Mouse (Mus musculus) heart, postnatal 25 days (tissue): ENCODE measurements around the gene Stim2. TPM values are rescaled to one million over a fixed set of nuclear protein-coding genes. Genes with fewer than 3 reads are reported as not detected.

ENCODE experiments used
- DNase-seq: peaks from one replicate; pipeline ENCODE4 v3.0.0; 2022; ENCODE audit warnings: low spot score
- intact Hi-C: fragments of 180-260 bp; cut with DNase I; formaldehyde crosslinking; loops from one replicate; pipeline ENCODE4 v1.15.1; 2025
- total RNA-seq, 2 experiments: library from RNA; stranded (reverse); gene quantifications; 2 replicates each; pipeline ENCODE4 v1.2.3; 2021

Gene Stim2
- total RNA-seq, 2 experiments from 2014 or later: 12.4 to 16.6 TPM

GRCm38 (mm10) chr5:54098219-54098618 is 99.9 kb downstream of the Stim2 start:
- DNase-seq: no peak
- intact Hi-C loops: loop anchor here (5.0 kb wide), 1 partner anchor 151 kb away; no protein-coding TSS in a partner anchor

GRCm38 (mm10) chr5:54100916-54101315 is 102.6 kb downstream of the Stim2 start:
- no peak for DNase-seq
- intact Hi-C loops: no loop called here

GRCm38 (mm10) chr5:54101318-54101717 is 103.0 kb downstream of the Stim2 start:
- intact Hi-C loops: no loop called here
- no peak for DNase-seq

- intact Hi-C loops: no loop called here
- no peak for DNase-seq
These were observed 103.7 kb downstream of the Stim2 start for GRCm38 (mm10) chr5:54101960-54102359.

- DNase-seq: no peak
- intact Hi-C loops: no loop called here
These were observed 108.4 kb downstream of the Stim2 start for GRCm38 (mm10) chr5:54106669-54107068.

- intact Hi-C loops: no loop called here
- DNase-seq: no peak
These were observed 108.8 kb downstream of the Stim2 start for GRCm38 (mm10) chr5:54107069-54107468.

- intact Hi-C loops: no loop called here
- DNase-seq: no peak
These were observed 110.8 kb downstream of the Stim2 start for GRCm38 (mm10) chr5:54109096-54109495.

- intact Hi-C loops: loop anchor here (5.0 kb wide), 2 partner anchors 113 to 183 kb away; partner anchors contain the start of gene Stim2
- DNase-seq: no peak
These were observed 112.5 kb downstream of the Stim2 start for GRCm38 (mm10) chr5:54110789-54111188.

- intact Hi-C loops: loop anchor here (1.0 to 5.0 kb wide), 3 partner anchors 116 to 241 kb away; partner anchors contain the start of gene Stim2
- no peak for DNase-seq
These were observed 115.0 kb downstream of the Stim2 start for GRCm38 (mm10) chr5:54113284-54113683.

- intact Hi-C loops: no loop called here
- no peak for DNase-seq
These were observed 118.2 kb downstream of the Stim2 start for GRCm38 (mm10) chr5:54116538-54116937.

- intact Hi-C loops: no loop called here
- no peak for DNase-seq
These were observed 120.3 kb downstream of the Stim2 start for GRCm38 (mm10) chr5:54118410-54119212.

- intact Hi-C loops: no loop called here
- no peak for DNase-seq
These were observed 149.9 kb downstream of the Stim2 start for GRCm38 (mm10) chr5:54148091-54148795.

- DNase-seq: no peak
- intact Hi-C loops: loop anchor here (10.0 kb wide), 1 partner anchor 100 kb away; no protein-coding TSS in a partner anchor
These were observed 156.4 kb downstream of the Stim2 start for GRCm38 (mm10) chr5:54154503-54155226.

GRCm38 (mm10) chr5:54155227-54155776 is 157.0 kb downstream of the Stim2 start:
- no peak for DNase-seq

GRCm38 (mm10) chr5:54155916-54156315 is 157.6 kb downstream of the Stim2 start:
- intact Hi-C loops: loop anchor here (10.0 kb wide), 1 partner anchor 99 kb away; no protein-coding TSS in a partner anchor
- DNase-seq: no peak

More at GRCm38 (mm10) chr5:54155227-54155776, 157.0 kb downstream of the Stim2 start:
- intact Hi-C loops: loop anchor here (10.0 kb wide), 1 partner anchor 99 kb away; no protein-coding TSS in a partner anchor

- intact Hi-C loops: loop anchor here (10.0 kb wide), 1 partner anchor 98 kb away; no protein-coding TSS in a partner anchor
- no peak for DNase-seq
These were observed 158.7 kb downstream of the Stim2 start for GRCm38 (mm10) chr5:54156944-54157527.

GRCm38 (mm10) chr5:54158230-54158629 is 159.9 kb downstream of the Stim2 start:
- intact Hi-C loops: loop anchor here (10.0 kb wide), 1 partner anchor 97 kb away; no protein-coding TSS in a partner anchor
- no peak for DNase-seq

- intact Hi-C loops: loop anchor here (10.0 kb wide), 1 partner anchor 96 kb away; no protein-coding TSS in a partner anchor
These were observed 161.0 kb downstream of the Stim2 start for GRCm38 (mm10) chr5:54159156-54159793.

GRCm38 (mm10) chr5:54160561-54160960 is 162.3 kb downstream of the Stim2 start:
- DNase-seq: no peak
- intact Hi-C loops: no loop called here

More at GRCm38 (mm10) chr5:54159156-54159793, 161.0 kb downstream of the Stim2 start:
- DNase-seq: no peak
